Mouse (Mus musculus) heart, postnatal 0 days (tissue): ENCODE data around the gene Vps50.

Experiments used
- CTCF ChIP-seq: IDR thresholded peaks from 2 replicates; pipeline ENCODE4 v1.5.1; 2016; ENCODE audit warnings: antibody characterized with exemption, control low read depth, low read depth
- EP300 ChIP-seq: IDR thresholded peaks from 2 replicates; pipeline ENCODE4 v1.6.1; 2016; ENCODE audit warnings: antibody characterized with exemption, low read depth

- no peak for TF ChIP-seq CTCF
- no peak for TF ChIP-seq EP300
Observed at GRCm38 (mm10) chr6:3511612-3512011, 13.4 kb downstream of the Vps50 start.
